Mouse (Mus musculus) adrenal gland (tissue): ENCODE results near the gene Gphb5.

Experiments used
- intact Hi-C: fragments of 180-260 bp; cut with DNase I; formaldehyde crosslinking; loops from one replicate; pipeline ENCODE4 v1.15.1; 2025

The Gphb5 gene

DNA sequence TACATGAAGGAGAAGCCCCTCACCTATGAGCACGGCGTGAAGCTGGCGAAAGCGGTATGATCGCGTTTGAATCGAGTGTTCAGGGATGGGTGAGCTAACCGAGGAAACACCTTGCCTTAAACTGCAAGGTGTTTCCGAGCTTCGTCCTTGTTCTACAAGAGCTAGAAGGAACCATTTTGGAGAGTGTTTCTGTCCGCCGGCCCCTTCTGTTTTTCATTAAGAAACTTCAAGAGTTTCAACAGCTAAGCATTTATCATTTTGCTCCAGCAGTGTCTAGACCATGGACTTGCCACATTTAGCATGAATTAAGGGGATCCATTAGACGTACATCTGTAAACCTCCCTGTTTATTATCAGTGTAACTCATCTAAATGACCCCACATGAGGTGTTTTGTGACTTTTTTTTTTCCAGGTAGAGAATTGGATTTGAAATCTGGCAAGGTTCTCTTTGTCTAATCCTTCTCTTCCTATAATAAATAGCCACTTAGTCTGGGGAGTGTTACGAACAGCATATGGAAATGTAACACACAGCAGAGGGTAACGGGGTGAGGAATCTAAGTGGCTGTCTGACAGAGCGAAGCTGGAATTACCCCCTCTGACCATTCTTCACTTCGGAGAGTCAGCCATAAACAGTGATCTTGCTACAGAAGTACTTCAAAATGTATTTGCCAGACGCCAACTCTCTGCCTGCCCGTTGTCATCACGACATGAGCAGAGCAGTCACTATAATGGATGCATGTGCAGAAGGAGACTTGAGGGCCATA is 22.4 kb downstream of the Gphb5 start:
- intact Hi-C loops = loop anchor here (5.0 kb wide), 1 partner anchor 1062 kb away; no protein-coding TSS in a partner anchor

DNA sequence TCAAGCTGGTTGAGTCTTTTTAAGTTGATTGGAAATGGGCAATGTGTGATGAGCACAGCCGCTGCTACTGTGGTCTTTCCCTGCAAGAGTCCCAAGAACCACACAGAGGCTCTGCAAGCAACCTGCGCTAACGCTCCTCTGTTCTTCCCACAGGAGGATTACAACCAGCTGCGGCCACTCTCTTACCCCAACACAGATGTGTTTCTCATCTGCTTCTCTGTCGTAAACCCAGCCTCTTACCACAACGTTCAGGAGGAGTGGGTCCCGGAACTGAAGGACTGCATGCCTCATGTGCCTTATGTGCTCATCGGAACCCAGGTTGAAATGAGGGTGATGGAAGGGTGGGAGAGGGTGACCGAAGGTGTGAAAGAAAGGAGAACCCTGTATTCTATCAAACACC is 25.1 kb downstream of the Gphb5 start:
- intact Hi-C loops = loop anchor here (5.0 kb wide), 1 partner anchor 1059 kb away; no protein-coding TSS in a partner anchor

GRCm38 (mm10) chr12:75389308-75390135 is 27.1 kb downstream of the Gphb5 start:
- intact Hi-C loops = loop anchor here (5.0 kb wide), 2 partner anchors 112 to 1057 kb away; no protein-coding TSS in a partner anchor

DNA sequence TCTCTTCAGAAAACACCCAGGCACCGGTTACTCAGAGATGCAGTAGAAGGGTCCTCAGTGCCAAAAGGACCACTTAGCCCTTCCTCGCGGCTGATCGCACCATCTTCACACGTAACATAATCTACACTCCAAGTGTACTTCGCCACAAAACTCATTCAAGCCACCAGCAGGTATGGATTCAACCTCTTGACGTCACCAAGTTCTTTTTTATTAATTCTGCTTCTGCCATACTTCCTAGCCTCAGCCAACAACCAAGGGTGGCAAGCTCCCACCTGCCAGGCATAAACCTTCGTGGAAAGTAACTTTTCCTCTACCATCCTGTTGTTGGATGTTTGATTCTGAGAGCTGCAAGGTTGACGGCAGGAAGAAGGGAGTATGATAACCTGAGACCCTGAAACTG is 28.1 kb downstream of the Gphb5 start:
- intact Hi-C loops = loop anchor here (5.0 kb wide), 1 partner anchor 111 kb away; no protein-coding TSS in a partner anchor

GRCm38 (mm10) chr12:75387846-75388245 is 28.7 kb downstream of the Gphb5 start:
- intact Hi-C loops = loop anchor here (5.0 kb wide), 1 partner anchor 111 kb away; no protein-coding TSS in a partner anchor

GRCm38 (mm10) chr12:75387156-75387555 is 29.4 kb downstream of the Gphb5 start:
- intact Hi-C loops = loop anchor here (5.0 kb wide), 1 partner anchor 110 kb away; no protein-coding TSS in a partner anchor

- intact Hi-C loops = loop anchor here (5.0 kb wide), 1 partner anchor 109 kb away; no protein-coding TSS in a partner anchor
Measured at GRCm38 (mm10) chr12:75386731-75387130, 29.9 kb downstream of the Gphb5 start.

GRCm38 (mm10) chr12:75376126-75376525 is 40.5 kb downstream of the Gphb5 start:
- intact Hi-C loops = no loop called here

- intact Hi-C loops = no loop called here
Measured at GRCm38 (mm10) chr12:75375060-75375459, 41.5 kb downstream of the Gphb5 start.

DNA sequence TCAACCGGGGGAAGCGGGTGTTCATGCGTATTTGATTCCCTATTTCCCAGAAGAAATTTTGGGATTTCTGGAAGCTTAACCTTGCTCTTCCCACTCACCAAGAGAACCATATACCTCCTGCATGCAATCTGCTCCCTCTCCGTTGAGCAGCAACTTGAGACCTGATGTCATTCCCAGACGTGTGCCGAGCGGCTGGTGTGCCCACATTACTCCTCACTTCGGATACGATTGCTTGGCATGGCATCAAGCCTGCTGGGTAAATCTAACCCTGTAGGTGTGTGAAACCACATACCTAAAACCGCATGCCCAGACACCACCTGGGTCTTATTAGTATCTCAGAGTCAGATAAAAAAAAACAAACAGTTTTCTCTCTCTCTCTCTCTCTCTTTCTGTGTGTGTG is 42.1 kb downstream of the Gphb5 start:
- intact Hi-C loops = no loop called here

GRCm38 (mm10) chr12:75369418-75369851 is 47.1 kb downstream of the Gphb5 start:
- intact Hi-C loops = no loop called here

DNA sequence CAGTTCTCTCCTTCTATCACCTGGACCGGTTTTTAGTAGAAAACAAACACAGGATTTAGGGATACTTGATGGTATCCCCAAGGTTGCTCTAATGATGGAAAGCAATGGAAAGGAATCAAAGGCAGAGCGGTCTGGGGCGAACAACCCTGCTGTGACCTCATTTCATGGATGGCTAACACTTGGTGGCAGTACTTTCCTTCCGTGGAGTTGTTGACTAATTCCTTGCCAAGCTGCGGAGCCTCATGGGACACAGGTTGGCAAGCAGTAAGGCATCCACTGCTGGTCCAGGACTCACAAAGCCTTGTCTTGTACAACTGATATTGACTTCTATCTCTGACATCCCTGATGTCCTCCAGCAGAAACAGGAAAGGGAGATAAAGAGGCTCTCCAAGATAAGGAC is 48.1 kb downstream of the Gphb5 start:
- intact Hi-C loops = no loop called here

DNA sequence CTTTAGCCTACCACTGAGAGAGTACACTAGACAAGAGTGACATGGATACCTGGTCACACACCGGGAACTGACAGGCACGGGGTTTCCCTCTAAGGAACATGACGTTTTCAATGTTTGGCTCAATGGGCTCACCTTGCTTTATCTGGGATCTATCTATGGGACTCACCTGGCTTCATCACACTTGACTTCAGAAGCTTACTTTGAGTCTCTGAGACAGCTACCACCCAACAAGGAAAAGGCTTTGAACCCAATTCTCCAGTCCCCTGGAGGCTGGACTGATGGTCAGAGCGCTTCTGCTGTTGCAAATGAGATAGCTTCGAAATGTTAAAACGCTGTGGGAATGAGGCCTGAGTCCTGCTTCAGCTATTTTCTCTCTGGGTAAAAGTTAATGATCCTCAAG is 49.2 kb downstream of the Gphb5 start:
- intact Hi-C loops = no loop called here

DNA sequence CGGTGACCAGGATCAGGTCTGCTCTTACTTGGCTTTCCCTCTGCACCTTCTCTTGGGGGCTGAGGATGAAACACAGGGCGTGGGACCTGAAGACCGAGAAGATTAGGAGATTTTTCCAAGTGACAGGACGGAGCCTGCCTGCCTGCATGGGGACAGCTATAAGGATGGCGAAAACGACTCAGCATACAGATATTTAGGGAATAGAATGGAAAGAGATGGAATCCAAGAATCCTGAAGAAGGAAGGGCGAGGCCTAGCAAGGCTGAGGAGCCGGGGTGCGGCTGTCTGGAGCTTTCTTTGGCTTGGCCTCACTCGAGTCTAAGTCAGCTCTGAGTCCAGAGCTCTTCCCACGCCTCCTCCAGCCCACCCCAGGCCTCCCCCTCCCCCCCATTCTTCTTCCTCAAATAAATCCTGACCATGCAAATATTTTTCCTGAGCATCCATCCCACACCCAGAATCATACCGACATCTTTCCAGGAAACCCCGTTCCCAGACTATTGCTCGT is 50.9 kb downstream of the Gphb5 start:
- intact Hi-C loops = no loop called here

GRCm38 (mm10) chr12:75364416-75364815 is 52.2 kb downstream of the Gphb5 start:
- intact Hi-C loops = no loop called here

GRCm38 (mm10) chr12:75362456-75362855 is 54.1 kb downstream of the Gphb5 start:
- intact Hi-C loops = no loop called here
